Comparison of ENCODE assay signal across 18 mouse cellular contexts in genomic region chr6:109948491-109948890, GRCm38 (mm10).
"Had no signal": no experiment of that assay in that cellular context is flagged by ENCODE, and none has a peak within 500 bp of the region (broad histone marks: within the 10 kb centered on the region; RNA-seq: fewer than 3 reads in every experiment).

No protein-coding gene starts in this region.

- H3K9ac ChIP-seq: liver, embryonic 15.5 days; stomach, embryonic 15.5 days had no signal

- ATAC-seq: inflammation-experienced regulatory T-cells, adult 6 months; intestine, postnatal 0 days; lung, postnatal 0 days had no signal

- H3K4me2 ChIP-seq: liver, embryonic 11.5 days; liver, embryonic 15.5 days; stomach, embryonic 15.5 days had no signal

- H3K27ac ChIP-seq: left cerebral cortex, adult 2 months; limb, embryonic 10.5 days; liver, embryonic 15.5 days; stomach, embryonic 15.5 days had no signal

- DNase-seq: kidney, adult 8-10 months; kidney, postnatal 25 days; layer of hippocampus, adult 9-11 months; lung, adult 2 months; lung, postnatal 4 days; retina, postnatal 1 day; right cerebral cortex, postnatal 4 days; thymus, adult 2 months; thymus, postnatal 36 days had no signal

- H3K27me3 ChIP-seq: liver, embryonic 15.5 days; megakaryocyte, embryonic 14.5 days; stomach, embryonic 15.5 days had no signal

- H3K36me3 ChIP-seq: limb, embryonic 10.5 days; liver, embryonic 15.5 days; stomach, embryonic 15.5 days had no signal

- H3K4me1 ChIP-seq: limb, embryonic 10.5 days; liver, embryonic 15.5 days; megakaryocyte, embryonic 14.5 days; stomach, embryonic 15.5 days had no signal

- H3K4me3 ChIP-seq: left cerebral cortex, adult 2 months; limb, embryonic 10.5 days; liver, embryonic 15.5 days; megakaryocyte, embryonic 14.5 days; stomach, embryonic 15.5 days had no signal

- H3K9me3 ChIP-seq: limb, embryonic 10.5 days; liver, embryonic 15.5 days; megakaryocyte, embryonic 14.5 days; stomach, embryonic 15.5 days had no signal
